Mouse (Mus musculus): Measurements from ENCODE around the gene Tecr. TPM values are rescaled to one million over a fixed set of nuclear protein-coding genes. Genes with fewer than 3 reads are reported as not detected.

Tecr gene
- polyA plus RNA-seq, 1 experiment = 309 TPM

GRCm38 (mm10) chr8:83632083-83632707 lies 24.4 kb upstream of the Tecr start:
- H3K27ac ChIP-seq (ENCODE audit: insufficient read depth, low read length) = no peak overlapping the region
- 89% methylated on average over 7 of the region's 7 CpGs for WGBS

GRCm38 (mm10) chr8:83625676-83626299 lies 18.0 kb upstream of the Tecr start:
- H3K27ac ChIP-seq (ENCODE audit: insufficient read depth, low read length) = no peak overlapping the region
- no peaks in the 10 kb centered on the region for H3K27me3 ChIP-seq (ENCODE audit: control insufficient read depth, insufficient read depth, low read length)
- DNase-seq (ENCODE audit: low read depth in 1 of 2, low spot score in 2 of 2) = no peak
- H3K4me1 ChIP-seq (ENCODE audit: control insufficient read depth, insufficient read depth, insufficient read length) = peaks cover 3% of the 10 kb centered on the region; the same call in 1 of the 2 replicates
- 75% methylated on average over 6 of the region's 6 CpGs for WGBS
- no peak for TF ChIP-seq CTCF (IDR thresholded peaks at IDR 0.05; ENCODE audit: extremely low read depth, insufficient read depth, insufficient read length, insufficient replicate concordance)
- no peak for TF ChIP-seq POLR2A (IDR thresholded peaks at IDR 0.05; ENCODE audit: low read depth, low read length)
- H3K4me3 ChIP-seq (ENCODE audit: extremely low read depth, insufficient read depth, insufficient read length) = no peak overlapping the region
- H3K36me3 ChIP-seq (ENCODE audit: control insufficient read depth, insufficient read depth, low read length) = no peaks in the 10 kb centered on the region

More at GRCm38 (mm10) chr8:83632083-83632707, 24.4 kb upstream of the Tecr start:
- Histone ChIP-seq H3K4me1 (ENCODE audit: control insufficient read depth, insufficient read depth, insufficient read length) (no peaks in the 10 kb centered on the region), H3K4me3 (ENCODE audit: extremely low read depth, insufficient read depth, insufficient read length) (no peak overlapping the region), H3K27me3 (ENCODE audit: control insufficient read depth, insufficient read depth, low read length) (0 out of 2 replicates have a peak, but pooled peaks cover 1% of the 10 kb centered on the region), H3K36me3 (ENCODE audit: control insufficient read depth, insufficient read depth, low read length) (no peaks in the 10 kb centered on the region)
- no peak for TF ChIP-seq CTCF (IDR thresholded peaks at IDR 0.05; ENCODE audit: extremely low read depth, insufficient read depth, insufficient read length, insufficient replicate concordance)
- TF ChIP-seq POLR2A (IDR thresholded peaks at IDR 0.05; ENCODE audit: low read depth, low read length) = no peak
- no peak for DNase-seq (ENCODE audit: low read depth in 1 of 2, low spot score in 2 of 2)

- no peak for TF ChIP-seq POLR2A (IDR thresholded peaks at IDR 0.05; ENCODE audit: low read depth, low read length)
- TF ChIP-seq CTCF (IDR thresholded peaks at IDR 0.05; ENCODE audit: extremely low read depth, insufficient read depth, insufficient read length, insufficient replicate concordance) = no peak
- Histone ChIP-seq H3K4me3 (ENCODE audit: extremely low read depth, insufficient read depth, insufficient read length) (no peak overlapping the region), H3K27ac (ENCODE audit: insufficient read depth, low read length) (no peak overlapping the region), H3K4me1 (ENCODE audit: control insufficient read depth, insufficient read depth, insufficient read length) (peaks cover 3% of the 10 kb centered on the region; the same call in 1 of the 2 replicates), H3K27me3 (ENCODE audit: control insufficient read depth, insufficient read depth, low read length) (no peaks in the 10 kb centered on the region), H3K36me3 (ENCODE audit: control insufficient read depth, insufficient read depth, low read length) (no peaks in the 10 kb centered on the region)
- no peak for DNase-seq (ENCODE audit: low read depth in 1 of 2, low spot score in 2 of 2)
- 37% methylated on average over 3 of the region's 3 CpGs for WGBS
Measured at GRCm38 (mm10) chr8:83624739-83625138, 17.0 kb upstream of the Tecr start.

- H3K27me3 ChIP-seq (ENCODE audit: control insufficient read depth, insufficient read depth, low read length) = no peaks in the 10 kb centered on the region
- DNase-seq (ENCODE audit: low read depth in 1 of 2, low spot score in 2 of 2) = no peak
- H3K36me3 ChIP-seq (ENCODE audit: control insufficient read depth, insufficient read depth, low read length) = no peaks in the 10 kb centered on the region
- H3K4me3 ChIP-seq (ENCODE audit: extremely low read depth, insufficient read depth, insufficient read length) = no peak overlapping the region
- no peak overlapping the region for H3K27ac ChIP-seq (ENCODE audit: insufficient read depth, low read length)
- no peak for TF ChIP-seq POLR2A (IDR thresholded peaks at IDR 0.05; ENCODE audit: low read depth, low read length)
- TF ChIP-seq CTCF (IDR thresholded peaks at IDR 0.05; ENCODE audit: extremely low read depth, insufficient read depth, insufficient read length, insufficient replicate concordance) = no peak
- peaks cover 3% of the 10 kb centered on the region; the same call in 1 of the 2 replicates for H3K4me1 ChIP-seq (ENCODE audit: control insufficient read depth, insufficient read depth, insufficient read length)
- 82% methylated on average over 7 of the region's 7 CpGs for WGBS
Measured at GRCm38 (mm10) chr8:83623549-83623948, 15.8 kb upstream of the Tecr start.

GRCm38 (mm10) chr8:83622389-83622989 lies 14.7 kb upstream of the Tecr start:
- H3K36me3 ChIP-seq (ENCODE audit: control insufficient read depth, insufficient read depth, low read length) = no peaks in the 10 kb centered on the region
- peak; percentile 67 to 84 for DNase-seq (ENCODE audit: low read depth in 1 of 2, low spot score in 2 of 2)
- TF ChIP-seq CTCF (IDR thresholded peaks at IDR 0.05; ENCODE audit: extremely low read depth, insufficient read depth, insufficient read length, insufficient replicate concordance) (peak; percentile 98), POLR2A (IDR thresholded peaks at IDR 0.05; ENCODE audit: low read depth, low read length) (no peak)
- H3K4me1 ChIP-seq (ENCODE audit: control insufficient read depth, insufficient read depth, insufficient read length) = peaks cover 3% of the 10 kb centered on the region; the same call in 1 of the 2 replicates
- peak overlapping the region; percentile 5; the same call in 1 of the 2 replicates for H3K4me3 ChIP-seq (ENCODE audit: extremely low read depth, insufficient read depth, insufficient read length)
- H3K27me3 ChIP-seq (ENCODE audit: control insufficient read depth, insufficient read depth, low read length) = no peaks in the 10 kb centered on the region
- H3K27ac ChIP-seq (ENCODE audit: insufficient read depth, low read length) = no peak overlapping the region
- 10% methylated on average over 23 of the region's 23 CpGs for WGBS

GRCm38 (mm10) chr8:83621691-83622388 lies 14.1 kb upstream of the Tecr start:
- peaks cover 3% of the 10 kb centered on the region; the same call in 1 of the 2 replicates for H3K4me1 ChIP-seq (ENCODE audit: control insufficient read depth, insufficient read depth, insufficient read length)
- no peak for TF ChIP-seq POLR2A (IDR thresholded peaks at IDR 0.05; ENCODE audit: low read depth, low read length)
- TF ChIP-seq CTCF (IDR thresholded peaks at IDR 0.05; ENCODE audit: extremely low read depth, insufficient read depth, insufficient read length, insufficient replicate concordance) = no peak
- peak overlapping the region; percentile 5; the same call in 1 of the 2 replicates for H3K4me3 ChIP-seq (ENCODE audit: extremely low read depth, insufficient read depth, insufficient read length)
- WGBS = 59% methylated on average over 15 of the region's 15 CpGs
- H3K27ac ChIP-seq (ENCODE audit: insufficient read depth, low read length) = no peak overlapping the region
- no peak for DNase-seq (ENCODE audit: low read depth in 1 of 2, low spot score in 2 of 2)
- H3K36me3 ChIP-seq (ENCODE audit: control insufficient read depth, insufficient read depth, low read length) = no peaks in the 10 kb centered on the region
- H3K27me3 ChIP-seq (ENCODE audit: control insufficient read depth, insufficient read depth, low read length) = no peaks in the 10 kb centered on the region

Data from spleen, adult 2 months (tissue).